Mouse (Mus musculus) forebrain, postnatal 0 days (tissue): ENCODE results near the gene Coro1b. TPM values are rescaled to one million over a fixed set of nuclear protein-coding genes. Genes with fewer than 3 reads are reported as not detected.

Source experiments
- ATAC-seq: fragments of 200-750 bp; cut with Nextera tagmentation; 2 replicates; pipeline ENCODE4 v1.8.0; 2017; ENCODE audit warnings: mild to moderate bottlenecking, moderate library complexity
- DNase-seq: peaks from one replicate; pipeline ENCODE4 v3.0.0-alpha.2; 2015
- H3K27ac ChIP-seq: fragments of 300-500 bp; sonication (generic); 2 replicates; pipeline ENCODE4 v1.5.1; 2014; ENCODE audit warnings: low read depth, mild to moderate bottlenecking, antibody characterized with exemption, low read length, moderate library complexity, mixed read lengths
- H3K27me3 ChIP-seq: fragments of 300-500 bp; sonication (generic); 2 replicates; pipeline ENCODE4 v1.6.1; 2014; ENCODE audit warnings: mild to moderate bottlenecking, low read length, mixed read lengths; ENCODE audit not compliant: insufficient read depth
- H3K36me3 ChIP-seq: fragments of 300-500 bp; sonication (generic); 2 replicates; pipeline ENCODE4 v1.6.1; 2014; ENCODE audit warnings: mild to moderate bottlenecking, moderate library complexity; ENCODE audit not compliant: insufficient read depth
- H3K4me1 ChIP-seq: fragments of 300-500 bp; sonication (generic); 2 replicates; pipeline ENCODE4 v1.6.1; 2014; ENCODE audit warnings: antibody characterized with exemption; ENCODE audit not compliant: insufficient read depth
- H3K4me2 ChIP-seq: fragments of 300-500 bp; sonication (generic); 2 replicates; pipeline ENCODE4 v1.6.1; 2014; ENCODE audit warnings: low read depth, mild to moderate bottlenecking, moderate library complexity
- H3K4me3 ChIP-seq: fragments of 300-500 bp; sonication (generic); 2 replicates; pipeline ENCODE4 v1.5.1; 2014; ENCODE audit warnings: low read depth, low read length, mixed read lengths
- H3K9ac ChIP-seq: fragments of 300-500 bp; sonication (generic); 2 replicates; pipeline ENCODE4 v1.6.1; 2014; ENCODE audit warnings: mild to moderate bottlenecking
- H3K9me3 ChIP-seq: fragments of 300-500 bp; sonication (generic); 2 replicates; pipeline ENCODE4 v1.6.1; 2016; ENCODE audit warnings: low read length
- CTCF ChIP-seq: sonication (generic); IDR thresholded peaks from 2 replicates; pipeline ENCODE4 v1.5.1; 2016; ENCODE audit warnings: antibody characterized with exemption, control low read depth, low read depth
- WGBS: fragments of 180-500 bp; shearing (Covaris S2); extraction: QIAGEN DNeasy Blood & Tissue Kit; methylation state at CpG from one replicate; pipeline ENCODE4 v1.1.7; 2014; 5-methylcytosine and 5-hydroxymethylcytosine counted together
- polyA plus RNA-seq: library from polyadenylated mRNA; unstranded; fragments of >200 nt; fragmentation: Nextera tagmentation; extraction: Ambion mirVana; gene quantifications from 2 replicates; pipeline ENCODE4 v1.2.1, GENCODE M21; 2015
- total RNA-seq: library from RNA; depleted of rRNA; stranded (reverse); fragments of >200 nt; gene quantifications from 2 replicates; pipeline ENCODE4 v1.2.3, GENCODE M21; 2014

Gene Coro1b
- total and polyA plus RNA-seq, 2 experiments from 2014 or later = 106 to 182 TPM

GRCm38 (mm10) chr19:4151898-4152297 is 3.5 kb downstream of the Coro1b start:
- H3K4me2 ChIP-seq = no peak overlapping the region
- H3K27ac ChIP-seq = no peak overlapping the region
- DNase-seq = no peak
- H3K4me1 ChIP-seq = peaks cover 8% of the 10 kb centered on the region; the same call in 1 of the 2 replicates
- TF ChIP-seq CTCF = no peak
- ATAC-seq = no peak
- H3K27me3 ChIP-seq = no peaks in the 10 kb centered on the region
- WGBS = 87% methylated on average over 5 of the region's 5 CpGs
- no peak overlapping the region for H3K4me3 ChIP-seq
- H3K9me3 ChIP-seq = no peaks in the 10 kb centered on the region
- H3K36me3 ChIP-seq = peaks cover 30% of the 10 kb centered on the region
- H3K9ac ChIP-seq = no peak overlapping the region

GRCm38 (mm10) chr19:4152445-4153231 is 4.2 kb downstream of the Coro1b start:
- WGBS = 93% methylated on average over 8 of the region's 8 CpGs
- TF ChIP-seq CTCF = no peak
- DNase-seq = no peak
- Histone ChIP-seq H3K27me3 (no peaks in the 10 kb centered on the region), H3K4me3 (no peak overlapping the region), H3K9me3 (no peaks in the 10 kb centered on the region), H3K9ac (no peak overlapping the region), H3K4me1 (peaks cover 8% of the 10 kb centered on the region; the same call in 1 of the 2 replicates), H3K27ac (no peak overlapping the region), H3K36me3 (peaks cover 36% of the 10 kb centered on the region), H3K4me2 (no peak overlapping the region)
- no peak for ATAC-seq

- DNase-seq (no peak), ATAC-seq (no peak)
- no peak within 1 kb of the TSS for H3K4me3 ChIP-seq
- no peak within 1 kb of the TSS for H3K4me2 ChIP-seq
- no peak for TF ChIP-seq CTCF
- H3K27ac ChIP-seq = no peak within 1 kb of the TSS
- H3K9me3 ChIP-seq = no peaks in the 10 kb centered on the region
- 0 out of 2 replicates have a peak, but pooled peaks cover 8% of the 10 kb centered on the region for H3K4me1 ChIP-seq
- H3K9ac ChIP-seq = no peak within 1 kb of the TSS
- no peaks in the 10 kb centered on the region for H3K27me3 ChIP-seq
- 76% methylated on average over 11 of the region's 11 CpGs for WGBS
- H3K36me3 ChIP-seq = peaks cover 42% of the 10 kb centered on the region
Observed at GRCm38 (mm10) chr19:4153232-4153654, 4.8 kb downstream of the Coro1b start, which contains the start of gene Ptprcap. TSS of gene Ptprcap (plus strand) at chr19:4153604.

- Histone ChIP-seq H3K36me3 (peaks cover 56% of the 10 kb centered on the region), H3K27ac (no peak overlapping the region), H3K4me1 (no peaks in the 10 kb centered on the region), H3K4me3 (no peak overlapping the region), H3K9me3 (no peaks in the 10 kb centered on the region), H3K4me2 (no peak overlapping the region), H3K9ac (no peak overlapping the region), H3K27me3 (no peaks in the 10 kb centered on the region)
- ATAC-seq (no peak), DNase-seq (no peak)
- TF ChIP-seq CTCF = no peak
- 78% methylated on average over 13 of the region's 13 CpGs for WGBS
Observed at GRCm38 (mm10) chr19:4154437-4155222, 6.2 kb downstream of the Coro1b start.

GRCm38 (mm10) chr19:4155223-4156072 is 7.0 kb downstream of the Coro1b start:
- ATAC-seq = no peak
- no peaks in the 10 kb centered on the region for H3K4me1 ChIP-seq
- no peaks in the 10 kb centered on the region for H3K27me3 ChIP-seq
- no peak for TF ChIP-seq CTCF
- peaks cover 55% of the 10 kb centered on the region for H3K36me3 ChIP-seq
- H3K9ac ChIP-seq = no peak overlapping the region
- no peak for DNase-seq
- 66% methylated on average over 6 of the region's 6 CpGs for WGBS
- H3K27ac ChIP-seq = no peak overlapping the region
- H3K9me3 ChIP-seq = no peaks in the 10 kb centered on the region
- H3K4me2 ChIP-seq = no peak overlapping the region
- no peak overlapping the region for H3K4me3 ChIP-seq

- DNase-seq (no peak), ATAC-seq (no peak)
- no peaks in the 10 kb centered on the region for H3K27me3 ChIP-seq
- H3K4me3 ChIP-seq = no peak overlapping the region
- H3K9me3 ChIP-seq = no peaks in the 10 kb centered on the region
- H3K4me2 ChIP-seq = no peak overlapping the region
- no peak overlapping the region for H3K27ac ChIP-seq
- no peak for TF ChIP-seq CTCF
- WGBS = 67% methylated on average over 20 of the region's 20 CpGs
- peaks cover 54% of the 10 kb centered on the region for H3K36me3 ChIP-seq
- H3K9ac ChIP-seq = no peak overlapping the region
- H3K4me1 ChIP-seq = no peaks in the 10 kb centered on the region
Observed at GRCm38 (mm10) chr19:4156073-4156579, 7.7 kb downstream of the Coro1b start.
